Mouse (Mus musculus): ENCODE measurements around the gene Dnajc16.

Gene Dnajc16

DNA sequence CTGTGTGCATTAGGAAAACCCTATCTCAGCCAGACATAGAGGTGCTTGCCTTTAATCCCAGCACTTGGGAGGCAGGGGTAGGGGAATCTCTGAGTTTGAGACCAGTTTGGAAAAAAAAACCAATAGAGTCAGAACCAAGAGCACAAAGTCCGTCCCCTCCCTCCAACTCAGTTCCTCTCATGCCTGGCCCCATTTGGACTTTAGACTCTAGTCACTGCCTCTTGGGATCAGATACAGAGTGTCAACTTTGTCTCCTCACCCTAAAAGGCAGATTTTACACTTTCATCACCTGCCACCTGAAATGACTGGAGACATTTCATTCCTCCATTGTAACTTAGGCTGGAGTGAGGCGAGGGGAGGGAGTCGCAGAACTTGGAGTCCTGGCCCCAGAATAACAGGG lies 61.5 kb downstream of the Dnajc16 start:
- no peak for DNase-seq (ENCODE audit: extremely low read depth, insufficient read length, low spot score)

DNA sequence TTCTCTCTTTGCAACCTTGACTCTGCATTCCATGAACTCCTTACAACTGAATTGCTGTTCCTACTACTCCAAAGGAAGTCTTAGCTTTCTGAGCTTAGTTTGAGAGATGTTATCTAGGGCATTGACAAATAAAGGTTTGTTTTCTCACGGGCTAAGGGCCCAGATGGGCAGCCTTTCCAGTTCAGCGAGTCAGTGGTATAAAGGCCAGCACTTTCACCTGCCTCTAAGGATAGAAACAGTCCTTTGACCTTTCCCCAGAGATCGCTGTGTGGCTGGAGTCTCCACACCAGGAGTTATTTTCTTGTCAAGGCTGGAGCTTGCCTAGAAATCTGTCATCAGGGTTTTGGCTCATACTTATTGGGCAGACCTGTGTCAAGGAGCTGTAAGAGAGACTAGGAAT lies 65.0 kb downstream of the Dnajc16 start:
- DNase-seq (ENCODE audit: extremely low read depth, insufficient read length, low spot score): no peak

DNA sequence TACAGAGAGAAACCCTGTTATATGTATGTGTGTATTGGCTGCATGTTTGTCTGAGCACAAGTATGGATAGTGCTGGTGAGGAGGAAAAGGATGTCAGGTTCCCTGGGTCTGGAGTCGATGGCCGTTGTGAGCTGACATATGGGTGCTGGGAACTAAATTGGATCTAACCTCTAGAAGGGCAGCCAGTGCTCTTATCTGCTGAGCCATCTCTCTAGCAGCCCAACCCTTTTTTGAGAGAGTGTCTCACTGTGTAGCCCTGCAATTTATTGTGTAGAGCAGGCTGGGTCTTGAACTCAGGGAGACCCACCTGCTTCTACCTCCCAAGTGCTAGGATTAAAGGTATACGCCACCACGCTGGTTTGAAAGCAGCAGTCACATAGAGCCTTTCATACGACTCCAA lies 65.5 kb downstream of the Dnajc16 start:
- no peak for DNase-seq (ENCODE audit: extremely low read depth, insufficient read length, low spot score)

DNA sequence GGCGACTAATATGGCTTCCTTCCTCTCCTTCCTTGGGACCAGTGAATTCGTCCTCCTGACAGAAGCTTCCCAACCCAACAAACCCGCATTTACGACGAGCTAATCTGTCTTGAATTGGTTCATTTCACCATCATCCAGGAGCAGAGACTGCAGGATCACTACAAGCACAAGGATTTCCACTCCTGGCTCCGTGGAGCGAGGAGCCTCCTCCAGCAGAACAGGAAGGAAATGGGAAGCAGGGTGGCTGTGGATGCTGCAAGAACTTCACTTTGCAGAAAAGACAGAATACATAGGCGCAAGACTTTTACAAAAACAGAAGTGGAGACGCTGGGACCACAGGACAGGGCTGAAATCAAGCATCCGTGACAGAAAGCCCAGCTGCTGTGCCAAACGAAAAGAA lies 66.1 kb downstream of the Dnajc16 start:
- no peak for DNase-seq (ENCODE audit: extremely low read depth, insufficient read length, low spot score)

DNA sequence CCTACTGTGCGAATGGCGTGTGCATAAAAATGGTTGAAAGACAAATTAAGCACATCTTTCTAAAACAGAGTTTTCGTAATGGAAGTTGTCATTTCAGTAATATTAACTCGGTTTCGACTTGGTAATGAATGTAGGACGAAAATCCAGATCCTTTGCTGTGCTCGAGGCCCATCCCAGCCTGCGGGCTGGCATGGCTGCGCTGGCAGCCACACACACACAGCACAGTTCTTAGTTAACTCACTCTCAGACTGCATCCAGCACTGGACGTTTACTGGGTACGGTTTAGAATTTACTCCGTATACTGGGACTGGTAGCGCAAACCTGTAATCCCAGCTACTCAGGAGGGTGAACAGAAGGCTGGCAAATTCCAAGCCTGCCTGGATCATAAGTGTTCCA lies 67.1 kb downstream of the Dnajc16 start:
- DNase-seq (ENCODE audit: extremely low read depth, insufficient read length, low spot score): no peak

DNA sequence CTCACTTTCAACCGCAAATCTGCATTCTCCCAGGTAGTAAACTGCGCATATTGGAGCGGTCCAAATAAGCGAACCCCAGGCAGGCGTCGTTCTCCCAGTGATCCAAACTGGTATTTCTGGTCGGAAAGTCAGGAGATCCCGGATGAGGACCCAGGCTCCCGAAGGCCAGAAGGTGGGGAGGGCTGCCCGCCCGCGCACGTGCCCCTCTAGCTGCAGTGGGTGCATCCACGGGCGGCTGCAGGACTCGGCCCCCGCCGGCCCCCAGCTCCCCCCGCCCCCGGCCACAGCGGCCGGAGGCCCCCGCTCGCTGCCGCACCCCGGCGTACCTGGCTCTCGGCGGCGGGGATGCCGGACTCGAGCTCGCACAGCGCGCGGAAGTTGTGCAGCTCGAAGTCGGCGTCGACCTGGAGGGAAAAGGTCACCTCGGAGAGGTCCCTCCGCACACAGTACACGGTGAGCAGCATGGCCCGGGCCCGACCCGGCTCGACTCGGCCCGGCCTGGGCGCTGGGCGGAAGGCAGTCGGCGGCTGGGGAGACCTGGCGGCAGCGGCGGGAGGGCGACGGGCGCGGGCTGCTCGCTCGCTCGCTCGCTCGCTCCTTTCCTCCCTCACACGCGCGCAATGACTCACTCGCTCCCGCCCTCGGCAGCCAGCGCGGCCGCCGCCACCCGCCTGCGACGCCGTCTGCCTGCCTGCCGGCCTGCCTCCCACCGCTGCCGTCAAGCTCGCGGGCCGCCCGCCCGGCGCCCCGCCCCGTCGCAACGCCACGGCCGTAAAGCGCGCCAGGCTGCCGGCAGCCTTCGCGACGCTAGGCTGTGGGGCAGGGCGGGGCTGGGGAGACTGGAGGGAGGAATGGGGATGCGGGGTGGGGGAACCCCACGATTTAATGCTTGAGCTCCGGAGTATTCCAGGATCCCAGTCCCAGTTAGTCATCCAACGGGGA lies 67.7 kb downstream of the Dnajc16 start, which contains the start of gene Ddi2:
Ddi2 (minus strand) TSS at position 689 of the 942 bp plus-strand sequence.
- peak; percentile 95 for DNase-seq (ENCODE audit: extremely low read depth, insufficient read length, low spot score)

DNA sequence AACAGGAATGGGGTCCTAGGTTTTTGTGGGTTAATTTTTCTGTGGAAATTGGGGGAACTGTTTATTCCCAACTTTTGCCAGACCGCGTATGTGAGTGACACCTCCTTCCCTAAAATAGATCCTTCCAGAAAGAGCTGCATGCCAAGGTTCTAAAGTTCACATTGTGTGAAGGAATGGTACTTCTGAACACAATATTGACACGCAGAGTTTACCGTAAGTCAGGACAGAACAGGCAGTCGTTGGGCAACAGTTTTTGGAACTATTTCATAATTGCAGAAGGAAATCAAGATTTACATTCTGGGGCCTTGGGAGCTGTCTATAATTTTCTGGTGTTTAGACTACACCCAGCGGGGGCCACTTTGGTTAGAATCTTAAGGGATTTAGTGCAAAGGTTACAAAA lies 68.8 kb downstream of the Dnajc16 start:
- no peak for DNase-seq (ENCODE audit: extremely low read depth, insufficient read length, low spot score)

DNA sequence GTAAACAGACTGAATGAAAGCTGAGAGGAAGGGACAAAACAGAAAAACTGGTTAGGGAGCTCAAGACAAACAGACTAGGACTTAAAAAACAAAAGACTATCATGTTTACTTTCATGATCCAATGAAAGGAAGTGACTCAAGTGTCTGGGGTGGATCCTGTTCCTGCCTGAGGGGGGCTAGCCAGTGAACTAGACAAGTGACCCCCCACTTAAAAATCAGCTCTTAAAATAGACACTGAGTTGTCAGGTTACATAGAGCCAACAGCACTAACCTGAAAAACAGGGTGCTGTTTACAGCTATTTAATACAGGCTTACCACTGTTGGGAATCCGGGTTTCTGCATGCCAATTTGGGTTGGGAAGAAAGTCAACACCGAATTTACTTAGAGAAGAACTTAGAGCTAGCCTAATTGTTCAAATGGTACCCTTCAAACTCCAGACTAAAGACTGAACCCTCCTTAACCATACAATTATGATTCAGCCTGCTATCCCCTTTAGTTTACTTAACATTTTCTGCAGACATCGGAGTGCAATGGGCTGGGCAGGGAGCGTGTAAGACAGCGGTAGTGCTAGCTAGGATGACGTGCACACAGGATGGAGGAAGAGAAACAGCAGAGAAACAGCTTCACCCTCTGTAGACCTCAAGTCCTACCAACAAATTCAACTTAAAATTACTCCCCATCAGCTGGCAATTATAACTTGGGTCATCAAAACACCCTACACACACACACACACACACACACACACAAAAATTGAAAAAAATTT lies 69.8 kb downstream of the Dnajc16 start:
- DNase-seq (ENCODE audit: extremely low read depth, insufficient read length, low spot score): no peak

DNA sequence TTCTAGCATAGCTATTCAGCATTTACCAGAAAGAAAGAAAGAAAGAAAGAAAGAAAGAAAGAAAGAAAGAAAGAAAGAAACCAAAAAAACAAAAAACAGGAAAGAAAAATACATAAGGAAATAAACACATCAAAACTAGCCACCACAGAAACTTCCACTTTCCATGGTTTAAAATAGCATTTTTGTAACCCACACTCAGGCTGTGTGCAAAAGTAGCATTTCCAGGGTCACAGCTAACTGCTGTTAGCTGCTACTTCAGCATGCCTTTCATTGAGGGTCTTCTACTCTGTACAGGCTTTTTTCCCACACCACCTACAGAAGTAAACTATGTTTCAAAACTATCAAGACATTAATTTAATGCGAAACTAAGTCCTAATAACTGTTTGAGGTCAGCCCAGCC lies 71.4 kb downstream of the Dnajc16 start:
- no peak for DNase-seq (ENCODE audit: extremely low read depth, insufficient read length, low spot score)

DNA sequence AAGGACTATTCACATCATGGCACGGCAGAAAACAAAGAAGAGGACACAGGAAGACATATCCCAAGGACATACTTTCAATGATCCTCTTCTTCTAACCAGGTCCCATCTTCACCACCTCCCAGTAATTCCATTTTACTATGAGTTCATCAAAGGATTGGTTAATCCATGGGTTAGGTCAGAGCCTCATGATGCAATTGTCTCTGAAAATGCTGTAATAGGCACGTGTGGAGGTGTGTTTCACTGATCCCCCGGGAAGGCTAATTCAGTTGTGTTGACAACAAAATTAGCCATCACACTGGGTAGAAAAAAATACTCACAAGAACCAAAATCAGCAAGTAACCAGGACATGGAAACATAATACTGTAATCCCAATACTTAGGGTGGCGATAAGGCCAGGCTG lies 73.1 kb downstream of the Dnajc16 start:
- no peak for DNase-seq (ENCODE audit: extremely low read depth, insufficient read length, low spot score)

DNA sequence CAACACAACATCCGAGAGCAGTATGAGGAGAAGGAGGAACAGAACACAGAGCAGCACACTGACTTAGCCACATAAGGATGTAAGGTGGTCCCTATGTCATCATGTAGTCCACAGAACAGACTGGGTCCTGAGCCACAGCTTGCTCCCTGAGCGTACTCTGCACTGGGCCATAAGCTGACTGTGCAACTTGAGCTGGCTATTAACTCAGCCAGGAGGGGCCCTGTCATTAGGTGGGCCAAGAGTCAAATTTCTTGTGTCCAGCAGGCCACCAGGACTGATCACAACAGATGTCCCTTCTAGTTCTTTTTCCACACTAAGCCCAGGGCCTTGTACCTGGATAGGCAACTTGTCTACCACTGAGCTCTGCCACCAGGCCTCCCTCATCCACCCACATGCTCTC lies 75.7 kb downstream of the Dnajc16 start:
- DNase-seq (ENCODE audit: extremely low read depth, insufficient read length, low spot score): no peak

DNA sequence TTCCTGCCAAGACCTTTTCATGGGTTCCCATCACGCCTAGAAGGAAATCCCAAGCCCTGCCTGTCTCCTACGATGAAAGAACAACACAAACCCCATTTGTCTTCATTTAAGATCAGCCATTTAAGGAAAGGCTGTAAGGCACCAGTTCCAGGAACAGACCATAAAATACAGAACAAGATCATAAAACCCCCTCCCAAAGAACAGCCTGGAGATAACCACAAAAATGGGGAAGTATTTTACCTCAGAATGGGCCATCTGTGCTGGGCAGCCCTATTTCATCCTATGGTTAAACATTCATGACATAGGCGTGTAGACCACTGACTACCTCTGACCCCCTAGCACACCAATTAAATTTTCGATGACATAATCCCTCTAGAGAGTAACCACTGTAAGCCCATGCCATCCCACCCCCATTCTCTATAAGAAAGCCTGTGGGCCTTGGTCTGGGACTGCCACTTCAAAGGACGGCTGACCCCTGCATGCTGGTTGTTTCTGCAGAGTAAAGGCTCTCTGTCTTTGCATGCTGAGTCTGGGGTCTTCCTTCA lies 77.1 kb downstream of the Dnajc16 start:
- DNase-seq (ENCODE audit: extremely low read depth, insufficient read length, low spot score): no peak

DNA sequence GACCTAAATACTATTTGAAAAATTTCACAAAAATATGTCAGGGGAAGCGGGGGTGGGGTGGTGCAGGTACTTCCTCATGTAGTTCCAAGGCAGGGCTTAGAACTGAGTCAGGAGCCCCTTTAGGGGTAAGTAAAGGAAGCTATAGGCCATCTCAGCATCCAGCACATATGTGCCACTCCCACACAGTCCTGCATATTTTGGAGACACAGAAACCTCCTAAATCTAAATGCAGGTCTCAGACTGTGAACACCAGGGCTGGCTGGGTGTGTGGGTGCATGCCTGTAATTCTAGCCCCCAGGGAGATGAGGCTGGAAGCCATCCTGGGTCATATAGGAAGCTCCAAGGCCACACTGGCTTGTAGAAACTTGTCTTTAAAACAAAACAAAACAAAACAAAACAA lies 79.5 kb downstream of the Dnajc16 start:
- DNase-seq (ENCODE audit: extremely low read depth, insufficient read length, low spot score): no peak
